Mouse (Mus musculus): ENCODE measurements around the gene Lpar3. TPM values are rescaled to one million over a fixed set of nuclear protein-coding genes. Genes with fewer than 3 reads are reported as not detected.

Lpar3 gene
- polyA plus RNA-seq, 1 experiment, result 33.7 TPM

DNA sequence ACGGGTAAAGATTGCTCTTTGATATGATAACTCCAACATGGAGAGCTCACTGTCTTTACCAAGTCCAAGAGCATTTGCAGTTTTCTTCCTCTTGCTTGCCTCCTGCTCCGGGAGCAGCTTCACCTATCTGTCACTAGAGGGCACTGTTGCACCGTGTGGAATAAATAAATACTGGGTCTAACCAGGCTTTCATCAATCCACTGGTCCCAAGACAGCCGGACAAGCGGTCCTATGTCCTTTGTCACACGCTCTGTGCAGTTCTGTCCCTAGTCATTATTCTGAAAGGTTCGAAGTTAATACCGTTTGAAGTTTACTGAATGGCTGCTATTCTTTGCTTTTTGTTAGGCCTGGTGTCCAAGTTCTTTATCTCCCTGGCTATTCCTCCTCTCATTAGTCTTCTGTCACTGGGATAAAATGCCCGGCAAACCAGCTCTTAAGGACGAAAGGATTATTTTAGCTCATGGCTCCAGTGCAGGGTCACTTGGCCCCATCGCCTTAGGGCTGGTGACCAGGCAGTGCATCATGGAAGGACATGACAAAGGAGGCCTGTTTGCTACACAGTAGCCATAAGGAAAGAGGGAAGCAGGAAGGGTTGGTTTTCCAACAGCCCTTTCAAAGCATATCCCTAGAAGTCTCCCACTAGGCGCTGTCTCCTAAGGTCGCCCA lies 35.6 kb upstream of the Lpar3 start:
- TF ChIP-seq CTCF (conservative IDR thresholded peaks at IDR 0.05; ENCODE audit: insufficient read depth, insufficient read length, low read depth, low read length) (peak; percentile 96), POLR2A (IDR thresholded peaks at IDR 0.05; ENCODE audit: low read depth, low read length) (no peak)
- no peak overlapping the region for H3K4me3 ChIP-seq (ENCODE audit: insufficient read depth, low read depth, low read length)
- H3K27ac ChIP-seq (ENCODE audit: insufficient read depth, low read depth, low read length), result no peak overlapping the region
- no peaks in the 10 kb centered on the region for H3K4me1 ChIP-seq (ENCODE audit: control insufficient read depth, insufficient read depth, low read length)
- no peaks in the 10 kb centered on the region for H3K27me3 ChIP-seq (replicated peaks; ENCODE audit: control insufficient read depth, insufficient read depth, low read length)
- WGBS, result 34% methylated on average over 13 of the region's 13 CpGs
- H3K36me3 ChIP-seq (ENCODE audit: control insufficient read depth, insufficient read depth, low read length), result no peaks in the 10 kb centered on the region
- DNase-seq, result peak; percentile 77

DNA sequence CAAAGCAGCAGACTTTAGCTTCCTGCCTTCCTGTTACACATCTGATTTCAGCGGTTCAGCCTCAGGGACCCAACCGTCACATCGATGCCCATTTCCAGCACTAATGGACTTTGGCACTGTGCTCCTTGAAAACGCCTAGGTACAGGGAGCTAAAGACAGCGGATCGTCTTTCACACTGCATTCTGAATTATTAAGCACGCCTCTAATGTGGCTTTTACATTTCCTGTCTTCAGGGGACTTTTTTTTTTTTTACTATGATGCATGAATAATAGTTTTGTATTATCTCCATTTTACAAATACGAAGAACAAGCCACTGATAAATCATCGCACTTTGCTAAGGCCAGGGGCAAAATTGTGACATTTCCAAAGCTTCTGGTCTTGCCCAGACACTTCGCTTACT lies 34.7 kb upstream of the Lpar3 start:
- TF ChIP-seq CTCF (conservative IDR thresholded peaks at IDR 0.05; ENCODE audit: insufficient read depth, insufficient read length, low read depth, low read length) (no peak), POLR2A (IDR thresholded peaks at IDR 0.05; ENCODE audit: low read depth, low read length) (no peak)
- WGBS, result 63% methylated on average over 10 of the region's 10 CpGs

DNA sequence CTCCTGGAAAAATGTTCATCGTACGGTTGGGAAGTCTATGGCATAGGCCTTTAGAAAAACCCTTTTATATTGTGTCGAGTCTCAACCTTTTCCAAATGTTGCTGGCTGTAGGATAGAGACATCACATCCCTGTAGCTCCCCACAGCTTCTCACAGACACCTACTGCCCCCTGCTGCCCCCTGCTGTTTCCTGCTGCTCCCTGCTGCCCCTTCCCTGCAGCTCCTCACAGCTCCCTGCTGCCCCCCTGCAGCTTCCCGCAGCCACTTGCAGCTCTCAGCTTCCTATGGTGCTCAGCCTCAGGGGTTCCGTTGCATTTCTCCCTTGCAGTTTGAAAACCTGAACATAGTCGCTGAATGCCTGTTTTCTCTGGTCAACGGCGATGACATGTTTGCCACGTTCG lies 30.8 kb upstream of the Lpar3 start:
- H3K36me3 ChIP-seq (ENCODE audit: control insufficient read depth, insufficient read depth, low read length), result no peaks in the 10 kb centered on the region
- H3K27ac ChIP-seq (ENCODE audit: insufficient read depth, low read depth, low read length), result no peak overlapping the region
- DNase-seq, result no peak
- no peaks in the 10 kb centered on the region for H3K27me3 ChIP-seq (replicated peaks; ENCODE audit: control insufficient read depth, insufficient read depth, low read length)
- TF ChIP-seq CTCF (conservative IDR thresholded peaks at IDR 0.05; ENCODE audit: insufficient read depth, insufficient read length, low read depth, low read length) (peak; percentile 24; the same call in 1 of the 2 replicates), POLR2A (IDR thresholded peaks at IDR 0.05; ENCODE audit: low read depth, low read length) (no peak)
- no peaks in the 10 kb centered on the region for H3K4me1 ChIP-seq (ENCODE audit: control insufficient read depth, insufficient read depth, low read length)
- WGBS, result 76% methylated on average over 10 of the region's 10 CpGs
- no peak overlapping the region for H3K4me3 ChIP-seq (ENCODE audit: insufficient read depth, low read depth, low read length)

More for the DNA sequence above, 34.7 kb upstream of the Lpar3 start:
- H3K27me3 ChIP-seq (replicated peaks; ENCODE audit: control insufficient read depth, insufficient read depth, low read length), result no peaks in the 10 kb centered on the region
- H3K4me1 ChIP-seq (ENCODE audit: control insufficient read depth, insufficient read depth, low read length), result no peaks in the 10 kb centered on the region
- no peak overlapping the region for H3K27ac ChIP-seq (ENCODE audit: insufficient read depth, low read depth, low read length)
- no peak overlapping the region for H3K4me3 ChIP-seq (ENCODE audit: insufficient read depth, low read depth, low read length)
- H3K36me3 ChIP-seq (ENCODE audit: control insufficient read depth, insufficient read depth, low read length), result no peaks in the 10 kb centered on the region
- DNase-seq, result peak; percentile 17

DNA sequence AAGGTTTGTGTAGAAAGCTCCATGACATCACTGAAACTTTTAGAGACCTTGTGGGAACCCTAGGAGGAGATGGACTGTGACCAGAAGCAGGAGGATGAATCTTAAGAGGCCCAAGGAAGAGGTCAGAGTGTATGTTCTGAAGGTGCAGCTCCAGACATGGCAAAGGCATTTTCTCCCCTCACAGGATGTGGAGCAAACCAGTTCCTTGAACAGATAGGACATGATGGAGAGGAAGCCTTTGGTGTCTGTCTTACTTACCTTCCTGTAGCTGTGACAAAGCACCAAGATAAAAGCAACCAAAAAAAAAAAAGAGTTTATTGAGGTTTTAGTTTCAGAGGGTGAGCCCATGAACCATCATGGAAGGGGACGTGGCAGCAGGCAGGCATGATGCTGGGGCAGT lies 28.3 kb upstream of the Lpar3 start:
- Histone ChIP-seq H3K27me3 (replicated peaks; ENCODE audit: control insufficient read depth, insufficient read depth, low read length) (no peaks in the 10 kb centered on the region), H3K27ac (ENCODE audit: insufficient read depth, low read depth, low read length) (no peak overlapping the region), H3K36me3 (ENCODE audit: control insufficient read depth, insufficient read depth, low read length) (no peaks in the 10 kb centered on the region), H3K4me1 (ENCODE audit: control insufficient read depth, insufficient read depth, low read length) (peaks cover 3% of the 10 kb centered on the region; the same call in 1 of the 2 replicates), H3K4me3 (ENCODE audit: insufficient read depth, low read depth, low read length) (no peak overlapping the region)
- TF ChIP-seq CTCF (conservative IDR thresholded peaks at IDR 0.05; ENCODE audit: insufficient read depth, insufficient read length, low read depth, low read length) (no peak), POLR2A (IDR thresholded peaks at IDR 0.05; ENCODE audit: low read depth, low read length) (no peak)
- no peak for DNase-seq
- WGBS, result 85% methylated on average over 1 of the region's 1 CpGs

DNA sequence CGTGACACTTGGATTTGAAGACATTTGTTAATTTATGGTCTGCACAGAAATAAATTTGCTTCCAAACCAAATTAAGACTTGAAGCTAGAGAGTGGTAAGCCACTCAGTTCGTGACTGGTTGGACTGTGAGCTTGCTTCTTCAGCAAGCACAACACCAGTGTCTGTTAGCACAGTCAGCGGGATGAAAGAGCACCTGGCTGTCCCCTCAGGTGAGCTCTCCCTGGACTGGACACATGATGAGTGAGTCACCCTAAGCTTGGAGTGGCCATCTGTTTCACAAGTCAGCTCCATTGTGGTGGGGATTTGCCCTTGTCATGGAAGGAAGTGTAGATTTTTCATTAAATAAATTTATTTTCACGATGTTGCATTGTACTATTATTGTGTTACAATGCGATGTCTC lies 25.6 kb upstream of the Lpar3 start:
- no peak for TF ChIP-seq CTCF (conservative IDR thresholded peaks at IDR 0.05; ENCODE audit: insufficient read depth, insufficient read length, low read depth, low read length)
- no peak for TF ChIP-seq POLR2A (IDR thresholded peaks at IDR 0.05; ENCODE audit: low read depth, low read length)
- H3K4me1 ChIP-seq (ENCODE audit: control insufficient read depth, insufficient read depth, low read length), result peaks cover 8% of the 10 kb centered on the region; the same call in 1 of the 2 replicates
- WGBS, result 80% methylated on average over 5 of the region's 5 CpGs
- no peaks in the 10 kb centered on the region for H3K36me3 ChIP-seq (ENCODE audit: control insufficient read depth, insufficient read depth, low read length)
- H3K27ac ChIP-seq (ENCODE audit: insufficient read depth, low read depth, low read length), result no peak overlapping the region
- no peak overlapping the region for H3K4me3 ChIP-seq (ENCODE audit: insufficient read depth, low read depth, low read length)
- H3K27me3 ChIP-seq (replicated peaks; ENCODE audit: control insufficient read depth, insufficient read depth, low read length), result no peaks in the 10 kb centered on the region
- no peak for DNase-seq

DNA sequence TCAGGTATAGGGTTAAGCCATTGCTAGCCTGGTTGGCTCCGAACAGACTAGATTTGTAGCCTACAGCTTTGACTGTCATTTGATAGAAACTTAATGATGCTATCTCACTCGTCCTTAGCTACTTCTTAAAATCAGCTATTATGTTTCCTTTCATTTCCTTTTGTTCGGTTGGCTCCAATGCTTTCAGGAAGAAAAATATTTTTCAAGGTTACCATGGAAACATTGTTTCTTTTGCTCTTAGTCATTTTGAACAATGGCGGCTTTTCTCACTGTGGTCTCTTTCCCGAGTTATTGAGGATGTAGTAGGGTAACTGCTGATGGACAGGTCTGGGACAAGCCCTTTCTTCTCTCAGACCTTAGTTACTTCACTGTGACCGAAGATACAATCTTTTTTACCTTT lies 24.5 kb upstream of the Lpar3 start:
- Histone ChIP-seq H3K27ac (ENCODE audit: insufficient read depth, low read depth, low read length) (no peak overlapping the region), H3K4me1 (ENCODE audit: control insufficient read depth, insufficient read depth, low read length) (peaks cover 8% of the 10 kb centered on the region; the same call in 1 of the 2 replicates), H3K36me3 (ENCODE audit: control insufficient read depth, insufficient read depth, low read length) (no peaks in the 10 kb centered on the region), H3K4me3 (ENCODE audit: insufficient read depth, low read depth, low read length) (no peak overlapping the region), H3K27me3 (replicated peaks; ENCODE audit: control insufficient read depth, insufficient read depth, low read length) (no peaks in the 10 kb centered on the region)
- WGBS, result 45% methylated on average over 6 of the region's 6 CpGs
- TF ChIP-seq POLR2A (IDR thresholded peaks at IDR 0.05; ENCODE audit: low read depth, low read length) (no peak), CTCF (conservative IDR thresholded peaks at IDR 0.05; ENCODE audit: insufficient read depth, insufficient read length, low read depth, low read length) (no peak)
- DNase-seq, result no peak

DNA sequence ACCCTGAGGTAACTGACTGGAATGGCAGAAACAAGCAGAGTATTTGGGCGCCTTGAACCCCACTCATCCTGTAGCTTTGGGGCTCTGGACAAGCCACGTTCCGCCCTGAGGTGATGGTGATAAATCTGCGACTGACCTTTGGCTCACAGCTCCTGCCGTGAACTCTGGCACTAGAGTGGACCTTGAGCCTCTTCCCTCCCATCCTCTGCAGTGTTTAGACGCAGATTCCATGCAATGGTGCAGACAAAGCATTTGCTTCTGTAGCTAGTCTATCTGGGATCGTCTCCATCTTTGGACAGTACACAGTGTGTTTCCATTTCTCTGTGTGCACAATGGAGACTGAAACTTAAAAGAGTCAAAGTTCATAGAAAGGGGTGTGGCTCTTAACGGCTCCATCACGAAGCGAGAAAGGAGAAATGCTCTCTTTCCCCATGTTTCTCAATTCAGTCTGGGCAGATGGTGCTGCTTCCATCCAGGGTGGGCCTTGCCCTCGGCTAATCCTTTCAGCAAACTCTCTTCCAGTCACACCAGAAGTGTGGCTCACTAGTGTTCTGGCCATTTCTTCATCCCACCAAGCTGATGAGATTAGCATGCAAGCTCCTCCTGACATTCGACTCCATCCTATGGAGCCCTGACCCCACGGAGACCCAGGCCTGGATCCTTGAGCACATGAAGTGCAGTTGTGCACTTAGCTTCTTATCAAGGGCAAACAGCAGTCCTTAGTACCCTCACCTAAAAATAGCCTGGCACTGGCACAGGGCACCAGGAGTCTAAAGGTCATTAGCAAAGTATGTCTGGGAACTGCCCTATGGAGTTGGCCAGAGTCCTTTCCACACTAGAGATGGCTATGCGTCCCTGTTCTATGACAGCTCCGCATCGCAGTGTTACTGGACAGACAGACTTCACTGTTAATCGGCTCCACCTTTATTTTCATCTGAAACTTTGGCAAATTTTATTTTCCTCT lies 23.7 kb upstream of the Lpar3 start:
- Histone ChIP-seq H3K27me3 (replicated peaks; ENCODE audit: control insufficient read depth, insufficient read depth, low read length) (no peaks in the 10 kb centered on the region), H3K36me3 (ENCODE audit: control insufficient read depth, insufficient read depth, low read length) (no peaks in the 10 kb centered on the region), H3K27ac (ENCODE audit: insufficient read depth, low read depth, low read length) (peak overlapping the region; percentile 41; the same call in 1 of the 2 replicates), H3K4me1 (ENCODE audit: control insufficient read depth, insufficient read depth, low read length) (peaks cover 8% of the 10 kb centered on the region; the same call in 1 of the 2 replicates), H3K4me3 (ENCODE audit: insufficient read depth, low read depth, low read length) (no peak overlapping the region)
- 53% methylated on average over 17 of the region's 17 CpGs for WGBS
- TF ChIP-seq CTCF (conservative IDR thresholded peaks at IDR 0.05; ENCODE audit: insufficient read depth, insufficient read length, low read depth, low read length) (no peak), POLR2A (IDR thresholded peaks at IDR 0.05; ENCODE audit: low read depth, low read length) (no peak)
- peak; percentile 79 for DNase-seq

Data from kidney, adult 2 months (tissue).